Mouse (Mus musculus) left cerebral cortex, postnatal 10 days (tissue): ENCODE measurements around the gene Mbd5. TPM values are rescaled to one million over a fixed set of nuclear protein-coding genes. Genes with fewer than 3 reads are reported as not detected.

Source experiments
- total RNA-seq, 2 experiments: library from RNA; stranded (reverse); gene quantifications; 2 replicates each; pipeline ENCODE4 v1.2.3; 2021

Mbd5 gene
- total RNA-seq, 2 experiments from 2014 or later, result 97.3 to 101 TPM

Other genes with a start within 250 kb of the Mbd5 start
- gene Acvr2a, start 135.4 kb upstream of the Mbd5 start, total RNA-seq, result 10 to 100 TPM; 69.5 to 71.4 TPM
- gene Orc4, start 769 bp downstream of the Mbd5 start, total RNA-seq, result 10 to 100 TPM; 67.9 to 70.2 TPM